Mouse (Mus musculus): ENCODE results near the gene Cdh13. TPM values are rescaled to one million over a fixed set of nuclear protein-coding genes. Genes with fewer than 3 reads are reported as not detected.

The Cdh13 gene
- total and polyA plus RNA-seq, 3 experiments, result 162 to 172 (median 163) TPM

- WGBS, result 8% methylated on average over 3 of the region's 3 CpGs
- TF ChIP-seq POLR2A (IDR thresholded peaks at IDR 0.05; ENCODE audit: insufficient read depth, low read depth, low read length), result no peak
- TF ChIP-seq EP300 (IDR thresholded peaks at IDR 0.05; ENCODE audit: insufficient read depth, low read depth, low read length), result peak; percentile 67; the same call in 1 of the 2 replicates
- H3K36me3 ChIP-seq (ENCODE audit: control insufficient read depth, insufficient read depth, low read length), result no peaks in the 10 kb centered on the region; the same call in 1 of the 2 replicates
- peaks cover 9% of the 10 kb centered on the region for H3K4me1 ChIP-seq (ENCODE audit: control insufficient read depth, insufficient read depth, low read length)
- DNase-seq, result peak in 1 of 2 experiments; percentile 62
- no peaks in the 10 kb centered on the region for H3K27me3 ChIP-seq (ENCODE audit: control insufficient read depth, insufficient read depth, low read length)
- intact Hi-C loops (cut with DNase I), result loop anchor here (2.0 to 5.0 kb wide), 2 partner anchors 61 to 90 kb away; no protein-coding TSS in a partner anchor
- H3K27ac ChIP-seq, result peak overlapping the region; percentile 74
- peaks cover 3% of the 10 kb centered on the region; the same call in 1 of the 2 replicates for H3K79me2 ChIP-seq (replicated peaks; ENCODE audit: control insufficient read depth, insufficient read depth, low read length)
- no peak overlapping the region for H3K4me3 ChIP-seq
- H3K9ac ChIP-seq (ENCODE audit: low read depth, low read length), result no peak overlapping the region
These were observed 93.3 kb downstream of the Cdh13 start for GRCm38 (mm10) chr8:118376791-118377190.

- DNase-seq, result peak in 1 of 2 experiments; percentile 57
- TF ChIP-seq POLR2A (IDR thresholded peaks at IDR 0.05; ENCODE audit: insufficient read depth, low read depth, low read length), result no peak
- peak; percentile 95 for TF ChIP-seq EP300 (IDR thresholded peaks at IDR 0.05; ENCODE audit: insufficient read depth, low read depth, low read length)
- no peak for TF ChIP-seq CTCF (IDR thresholded peaks at IDR 0.05)
- peak overlapping the region; percentile 82 for H3K27ac ChIP-seq
- no peaks in the 10 kb centered on the region; the same call in 1 of the 2 replicates for H3K36me3 ChIP-seq (ENCODE audit: control insufficient read depth, insufficient read depth, low read length)
- WGBS, result 63% methylated on average over 8 of the region's 8 CpGs
- no peaks in the 10 kb centered on the region for H3K79me2 ChIP-seq (replicated peaks; ENCODE audit: control insufficient read depth, insufficient read depth, low read length)
- H3K4me1 ChIP-seq (ENCODE audit: control insufficient read depth, insufficient read depth, low read length), result peaks cover 9% of the 10 kb centered on the region
- no peak overlapping the region for H3K9ac ChIP-seq (ENCODE audit: low read depth, low read length)
- no peak overlapping the region for H3K4me3 ChIP-seq
- no peaks in the 10 kb centered on the region for H3K27me3 ChIP-seq (ENCODE audit: control insufficient read depth, insufficient read depth, low read length)
- intact Hi-C loops (cut with DNase I), result loop anchor here (5.0 kb wide), 1 partner anchor 58 kb away; no protein-coding TSS in a partner anchor
These were observed 95.5 kb downstream of the Cdh13 start for GRCm38 (mm10) chr8:118378985-118379384.

GRCm38 (mm10) chr8:118379657-118380056 lies 96.1 kb downstream of the Cdh13 start:
- DNase-seq, result no peak
- WGBS, result 33% methylated on average over 3 of the region's 3 CpGs
- 0 out of 2 replicates have a peak overlapping the region, but pooled peaks have one; percentile 2 for H3K9ac ChIP-seq (ENCODE audit: low read depth, low read length)
- intact Hi-C loops (cut with DNase I), result loop anchor here (5.0 kb wide), 1 partner anchor 58 kb away; no protein-coding TSS in a partner anchor
- peak overlapping the region; percentile 52 for H3K27ac ChIP-seq
- no peaks in the 10 kb centered on the region for H3K27me3 ChIP-seq (ENCODE audit: control insufficient read depth, insufficient read depth, low read length)
- H3K4me1 ChIP-seq (ENCODE audit: control insufficient read depth, insufficient read depth, low read length), result peaks cover 9% of the 10 kb centered on the region
- no peak overlapping the region for H3K4me3 ChIP-seq
- H3K36me3 ChIP-seq (ENCODE audit: control insufficient read depth, insufficient read depth, low read length), result no peaks in the 10 kb centered on the region; the same call in 1 of the 2 replicates
- TF ChIP-seq CTCF (IDR thresholded peaks at IDR 0.05) (no peak), EP300 (IDR thresholded peaks at IDR 0.05; ENCODE audit: insufficient read depth, low read depth, low read length) (no peak), POLR2A (IDR thresholded peaks at IDR 0.05; ENCODE audit: insufficient read depth, low read depth, low read length) (no peak)
- no peaks in the 10 kb centered on the region for H3K79me2 ChIP-seq (replicated peaks; ENCODE audit: control insufficient read depth, insufficient read depth, low read length)

- Histone ChIP-seq H3K79me2 (replicated peaks; ENCODE audit: control insufficient read depth, insufficient read depth, low read length) (no peaks in the 10 kb centered on the region), H3K9ac (ENCODE audit: low read depth, low read length) (no peak overlapping the region), H3K27me3 (ENCODE audit: control insufficient read depth, insufficient read depth, low read length) (no peaks in the 10 kb centered on the region), H3K4me1 (ENCODE audit: control insufficient read depth, insufficient read depth, low read length) (peaks cover 9% of the 10 kb centered on the region), H3K27ac (peak overlapping the region; percentile 52), H3K4me3 (no peak overlapping the region), H3K36me3 (ENCODE audit: control insufficient read depth, insufficient read depth, low read length) (no peaks in the 10 kb centered on the region; the same call in 1 of the 2 replicates)
- 58% methylated on average over 8 of the region's 8 CpGs for WGBS
- no peak for TF ChIP-seq CTCF (IDR thresholded peaks at IDR 0.05)
- intact Hi-C loops (cut with DNase I), result no loop called here
- DNase-seq, result no peak
These were observed 96.5 kb downstream of the Cdh13 start for GRCm38 (mm10) chr8:118380058-118380457.

- TF ChIP-seq CTCF (IDR thresholded peaks at IDR 0.05), result no peak
- no peak for TF ChIP-seq POLR2A (IDR thresholded peaks at IDR 0.05; ENCODE audit: insufficient read depth, low read depth, low read length)
- TF ChIP-seq EP300 (IDR thresholded peaks at IDR 0.05; ENCODE audit: insufficient read depth, low read depth, low read length), result no peak
- peaks cover 9% of the 10 kb centered on the region for H3K4me1 ChIP-seq (ENCODE audit: control insufficient read depth, insufficient read depth, low read length)
- WGBS, result 69% methylated on average over 9 of the region's 9 CpGs
- H3K27me3 ChIP-seq (ENCODE audit: control insufficient read depth, insufficient read depth, low read length), result no peaks in the 10 kb centered on the region
- DNase-seq, result no peak
- intact Hi-C loops (cut with DNase I), result no loop called here
- H3K9ac ChIP-seq (ENCODE audit: low read depth, low read length), result peak overlapping the region; percentile 2; the same call in 1 of the 2 replicates
- no peaks in the 10 kb centered on the region; the same call in 1 of the 2 replicates for H3K36me3 ChIP-seq (ENCODE audit: control insufficient read depth, insufficient read depth, low read length)
- no peak overlapping the region for H3K4me3 ChIP-seq
- peak overlapping the region; percentile 52 for H3K27ac ChIP-seq
- H3K79me2 ChIP-seq (replicated peaks; ENCODE audit: control insufficient read depth, insufficient read depth, low read length), result no peaks in the 10 kb centered on the region
These were observed 97.2 kb downstream of the Cdh13 start for GRCm38 (mm10) chr8:118380782-118381181.

- TF ChIP-seq CTCF (IDR thresholded peaks at IDR 0.05) (no peak), EP300 (IDR thresholded peaks at IDR 0.05; ENCODE audit: insufficient read depth, low read depth, low read length) (no peak), POLR2A (IDR thresholded peaks at IDR 0.05; ENCODE audit: insufficient read depth, low read depth, low read length) (no peak)
- Histone ChIP-seq H3K27me3 (ENCODE audit: control insufficient read depth, insufficient read depth, low read length) (no peaks in the 10 kb centered on the region), H3K36me3 (ENCODE audit: control insufficient read depth, insufficient read depth, low read length) (no peaks in the 10 kb centered on the region), H3K4me3 (no peak overlapping the region), H3K9ac (ENCODE audit: low read depth, low read length) (no peak overlapping the region), H3K4me1 (ENCODE audit: control insufficient read depth, insufficient read depth, low read length) (peaks cover 9% of the 10 kb centered on the region), H3K79me2 (replicated peaks; ENCODE audit: control insufficient read depth, insufficient read depth, low read length) (no peaks in the 10 kb centered on the region), H3K27ac (no peak overlapping the region)
- WGBS, result 80% methylated on average over 7 of the region's 7 CpGs
- intact Hi-C loops (cut with DNase I), result no loop called here
- DNase-seq, result no peak
These were observed 98.1 kb downstream of the Cdh13 start for GRCm38 (mm10) chr8:118381641-118382040.

Data from heart, adult 2 months (tissue).